Mouse (Mus musculus) liver, postnatal 0 days (tissue): ENCODE results near the gene Agxt2.

Experiments
- CTCF ChIP-seq: sonication (generic); IDR thresholded peaks from 2 replicates; pipeline ENCODE4 v1.5.1; 2016; ENCODE audit warnings: antibody characterized with exemption, low read depth
- EP300 ChIP-seq: IDR thresholded peaks from 2 replicates; pipeline ENCODE4 v1.6.1; 2016; ENCODE audit warnings: antibody characterized with exemption, low read depth, mild to moderate bottlenecking

DNA sequence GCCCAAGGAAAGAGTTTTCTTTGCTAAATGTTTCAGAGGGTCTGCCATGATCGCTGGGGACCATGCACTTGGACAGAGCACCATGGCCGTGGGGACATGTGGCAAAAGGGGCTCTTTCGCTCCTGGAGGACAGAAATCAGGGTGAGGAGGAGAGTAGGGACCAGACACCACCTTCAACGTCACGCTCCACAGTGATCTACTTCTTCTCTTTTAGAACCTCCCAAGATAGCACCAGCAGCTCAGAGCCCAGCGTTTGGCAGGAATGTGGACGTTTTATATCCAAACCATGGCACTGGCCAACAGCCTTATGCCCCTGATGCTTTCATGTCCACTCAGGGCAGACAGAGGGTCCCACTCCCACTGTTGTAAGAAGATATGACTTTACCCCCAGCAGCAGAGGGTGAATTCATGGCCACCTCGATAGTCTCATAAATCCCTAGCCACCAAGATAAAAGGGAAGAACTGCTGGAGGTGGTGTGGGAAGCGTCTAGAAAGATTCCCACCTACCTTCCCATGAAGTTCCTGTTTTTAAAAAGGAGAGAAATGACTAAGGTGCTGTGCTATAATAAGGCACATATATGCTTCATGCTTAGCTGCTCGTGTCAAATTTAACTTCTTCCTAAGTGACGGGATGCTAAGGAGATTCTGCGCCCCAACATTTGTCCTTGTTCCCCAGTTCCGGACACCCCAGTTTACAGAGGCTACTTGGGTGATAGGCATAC, 68.4 kb downstream of the Agxt2 start:
- no peak for TF ChIP-seq CTCF
- TF ChIP-seq EP300 = no peak
